Mouse (Mus musculus) urinary bladder, postnatal 25 days (tissue): Measurements from ENCODE around the gene Il15ra.
"Not testable (repeated sequence)": the region's sequence is repeated elsewhere in the genome, so short reads cannot be mapped to it uniquely, and the experiment has no call there.

Source experiments
- DNase-seq: peaks from one replicate; pipeline ENCODE4 v3.0.0; 2022; ENCODE audit warnings: low spot score

Gene Il15ra

DNA sequence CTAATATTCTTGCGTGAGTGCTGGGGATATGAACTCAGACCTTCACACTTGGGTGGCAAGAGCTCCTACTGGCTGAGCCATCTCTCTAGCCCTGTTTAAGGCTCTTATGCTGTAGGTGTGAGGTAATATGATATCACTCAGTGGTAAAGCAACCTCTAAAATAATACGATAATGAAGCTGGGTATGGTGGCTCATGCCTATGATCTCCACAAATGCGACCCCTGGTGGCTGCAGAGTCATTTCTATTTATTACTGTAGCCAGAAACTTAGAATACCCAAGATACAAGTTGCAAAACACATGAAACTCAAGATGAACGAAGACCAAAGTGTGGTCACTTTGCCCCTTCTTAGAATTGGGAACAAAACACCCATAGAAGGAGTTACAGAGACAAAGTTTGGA is 5.0 kb downstream of the Il15ra start:
- not testable (repeated sequence) for DNase-seq

DNA sequence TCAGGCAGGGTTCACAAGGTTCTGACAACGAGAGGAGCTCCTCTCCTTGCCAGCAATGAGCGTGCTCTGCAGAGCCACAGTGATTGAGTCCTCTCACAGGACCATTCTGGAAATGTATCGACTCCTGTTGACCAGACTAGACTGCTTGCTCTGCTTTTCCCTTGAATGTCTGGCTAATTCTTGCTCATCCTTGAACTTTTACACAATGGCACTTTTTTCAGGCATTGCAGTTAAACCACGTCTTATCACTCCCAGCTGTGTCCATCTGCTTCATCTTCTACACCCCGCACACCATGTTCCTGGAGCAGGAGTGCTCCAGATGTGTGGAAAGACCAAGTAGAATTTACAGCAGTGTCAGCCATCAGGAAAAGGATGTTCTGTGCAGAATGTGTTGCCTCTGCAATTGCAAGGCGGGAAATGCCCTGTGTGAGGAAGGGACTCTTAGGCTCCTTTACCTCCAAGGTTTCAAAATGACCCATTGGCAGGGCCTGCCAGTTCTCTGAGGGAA is 7.4 kb downstream of the Il15ra start:
- no peak for DNase-seq

GRCm38 (mm10) chr2:11713021-11713420 is 7.9 kb downstream of the Il15ra start:
- no peak for DNase-seq

DNA sequence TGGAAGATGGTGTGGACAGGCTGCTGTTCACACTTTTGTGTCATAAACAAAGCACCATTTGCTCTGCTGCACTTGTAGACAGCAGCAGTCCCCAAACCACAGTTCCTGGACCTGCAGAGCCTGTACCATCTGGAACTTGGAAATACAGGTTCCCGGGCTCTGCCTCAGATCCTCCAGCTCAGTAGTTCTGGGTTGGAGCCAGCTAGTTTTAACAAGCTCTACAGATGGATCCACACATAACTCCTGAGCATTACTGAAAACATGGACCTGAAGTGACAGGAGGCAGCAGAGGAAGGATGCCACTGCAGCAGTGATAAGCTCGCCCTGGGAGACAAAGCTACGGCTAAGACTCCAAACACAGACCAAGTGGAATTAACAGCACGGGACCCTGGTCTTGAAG is 9.4 kb downstream of the Il15ra start:
- DNase-seq: no peak

GRCm38 (mm10) chr2:11718573-11718972 is 13.5 kb downstream of the Il15ra start:
- no peak for DNase-seq

GRCm38 (mm10) chr2:11722564-11722963 is 17.5 kb downstream of the Il15ra start:
- no peak for DNase-seq

DNA sequence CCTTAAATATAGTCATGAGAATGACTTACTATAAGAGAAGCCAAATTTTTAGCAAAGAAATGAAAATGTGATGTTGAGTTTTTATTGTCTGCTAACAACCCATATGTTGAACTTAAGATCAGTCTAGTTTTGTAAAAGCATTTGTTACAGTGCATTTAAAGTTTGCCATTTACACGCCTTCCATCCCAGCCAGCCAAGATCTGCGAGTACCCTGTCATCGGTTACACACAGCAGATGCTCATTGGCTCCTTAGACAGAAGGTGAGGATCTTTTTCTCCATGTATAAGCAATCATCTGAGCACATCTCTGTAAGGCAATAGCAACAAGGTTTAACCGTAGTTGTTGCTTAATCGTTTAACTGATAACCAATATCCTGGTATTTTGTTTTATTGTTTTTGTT is 22.5 kb downstream of the Il15ra start:
- no peak for DNase-seq

DNA sequence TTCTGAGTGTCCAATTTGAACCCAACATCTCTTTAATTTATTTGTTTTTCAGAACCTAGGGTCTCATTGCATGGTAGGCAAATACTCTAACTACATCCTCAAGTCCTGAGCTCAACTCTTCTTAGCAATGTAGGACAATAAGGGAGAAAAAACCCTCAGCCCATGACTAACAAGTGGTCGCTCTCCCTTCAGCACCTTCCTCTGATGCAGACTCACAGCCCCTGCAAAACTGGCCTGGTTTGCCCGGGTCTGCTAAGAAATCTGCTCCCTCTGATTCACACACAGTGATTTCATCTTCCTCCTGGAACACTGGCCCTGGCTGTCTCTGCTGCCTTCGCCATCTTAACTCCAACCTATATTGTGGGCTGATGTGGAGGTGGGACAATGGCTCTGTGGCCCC is 24.0 kb downstream of the Il15ra start:
- no peak for DNase-seq

- no peak for DNase-seq
Measured at GRCm38 (mm10) chr2:11732978-11733377, 27.9 kb downstream of the Il15ra start.

GRCm38 (mm10) chr2:11735853-11736252 is 30.8 kb downstream of the Il15ra start:
- DNase-seq: no peak

GRCm38 (mm10) chr2:11738794-11739193 is 33.7 kb downstream of the Il15ra start:
- DNase-seq: no peak

GRCm38 (mm10) chr2:11739516-11740051 is 34.5 kb downstream of the Il15ra start:
- DNase-seq: no peak

DNA sequence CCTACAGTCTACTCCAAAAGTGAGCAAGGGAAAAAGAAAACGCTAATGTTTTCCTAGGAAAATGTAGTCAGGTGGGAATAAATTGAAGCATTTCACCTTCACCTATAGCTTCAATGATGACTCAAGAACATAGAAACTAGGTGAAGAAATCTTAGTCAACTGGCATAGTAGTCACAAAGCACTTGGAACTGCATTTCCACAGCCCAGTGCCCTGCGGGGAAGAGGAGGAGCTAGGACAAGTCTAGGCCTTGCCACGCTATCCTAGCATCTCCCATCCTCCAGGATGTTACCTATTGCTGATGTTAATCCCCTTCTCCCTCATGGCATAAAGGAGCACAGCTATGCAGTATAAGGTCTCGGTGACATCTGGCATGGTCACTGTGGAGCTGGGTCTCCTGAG is 57.5 kb downstream of the Il15ra start:
- no peak for DNase-seq

DNA sequence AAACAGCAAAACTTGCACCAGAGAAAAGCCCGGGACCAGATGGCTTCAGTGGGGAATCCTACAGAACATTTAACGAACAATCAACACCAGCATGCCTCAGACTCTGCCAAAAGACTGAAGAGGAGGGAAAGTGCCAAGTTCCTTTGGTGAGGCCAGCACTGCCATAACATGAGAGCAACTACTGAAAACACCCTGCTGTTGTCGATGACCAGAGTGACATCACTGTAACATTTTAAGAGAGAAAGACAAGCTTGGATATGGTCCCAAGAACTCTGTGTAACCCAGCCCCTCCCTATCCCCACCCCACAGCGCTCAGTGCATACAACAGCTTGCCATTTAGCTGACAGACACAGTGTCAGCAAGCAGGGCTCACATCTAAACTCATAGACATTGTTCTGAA is 60.6 kb downstream of the Il15ra start:
- no peak for DNase-seq

- no peak for DNase-seq
Measured at GRCm38 (mm10) chr2:11766485-11767160, 61.5 kb downstream of the Il15ra start.

- no peak for DNase-seq
Measured at GRCm38 (mm10) chr2:11767161-11767545, 62.1 kb downstream of the Il15ra start.

DNA sequence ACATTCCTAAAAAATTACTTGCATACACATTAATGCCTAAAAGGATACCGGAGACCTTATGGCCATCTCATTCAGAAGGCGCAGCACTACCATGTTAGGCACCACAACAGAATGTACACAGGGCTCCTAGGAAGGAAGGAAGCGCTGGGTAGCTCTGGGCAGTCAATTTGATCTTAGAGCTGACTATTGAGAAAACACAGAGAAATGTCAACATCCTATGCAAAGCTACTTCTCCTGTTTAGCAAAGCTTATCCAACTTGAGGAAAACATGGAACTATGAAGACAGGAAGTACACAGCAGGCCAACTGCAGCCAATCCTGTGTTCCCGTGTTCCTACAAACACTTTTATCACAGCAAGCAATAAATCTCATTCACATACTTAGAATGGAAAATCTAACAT is 66.6 kb downstream of the Il15ra start:
- DNase-seq: no peak

- DNase-seq: no peak
Measured at GRCm38 (mm10) chr2:11772401-11772800, 67.3 kb downstream of the Il15ra start.

DNA sequence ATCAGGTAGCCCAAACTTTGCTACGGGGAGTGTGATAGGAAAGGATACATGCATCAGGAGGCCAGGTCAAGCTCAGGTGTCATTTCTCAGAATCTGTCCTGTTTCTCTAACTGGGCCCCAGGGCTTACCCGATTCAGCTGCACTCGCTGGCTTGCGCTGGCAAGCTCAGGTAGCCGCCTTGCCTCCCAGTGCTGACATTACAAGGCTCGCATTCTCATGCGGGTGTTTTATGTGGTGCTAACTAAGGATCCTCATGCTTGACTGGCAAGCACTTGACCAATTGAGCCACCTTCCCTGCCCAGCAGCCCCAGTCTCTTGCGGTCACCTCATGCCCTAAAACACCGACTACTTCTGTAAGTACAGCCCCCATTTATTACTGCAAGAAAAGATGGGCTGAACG is 69.3 kb downstream of the Il15ra start:
- DNase-seq: no peak

DNA sequence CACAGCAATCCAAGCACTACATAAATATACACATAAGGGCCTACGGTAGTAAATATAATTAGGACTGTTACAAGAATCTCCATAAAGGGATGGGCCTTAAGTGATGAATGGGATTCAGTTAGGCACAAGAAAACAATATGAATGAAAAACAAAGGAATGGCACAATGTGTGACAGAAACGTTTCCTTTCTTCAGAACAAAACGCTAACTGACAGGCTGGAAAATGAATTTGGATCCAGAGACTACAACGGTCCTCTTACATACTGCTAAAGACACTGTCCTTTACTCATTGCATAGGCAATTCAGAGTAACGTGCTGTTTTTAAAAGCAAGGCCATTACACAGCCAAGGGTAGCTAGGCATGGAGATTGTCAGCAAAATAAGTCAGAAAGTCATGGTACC is 70.0 kb downstream of the Il15ra start:
- DNase-seq: no peak

- no peak for DNase-seq
Measured at GRCm38 (mm10) chr2:11776415-11776814, 71.3 kb downstream of the Il15ra start.

- DNase-seq: peak; percentile 100
Measured at GRCm38 (mm10) chr2:11777091-11778068, 72.3 kb downstream of the Il15ra start, which contains the start of the genes Fbh1 and Ankrd16. TSS of gene Fbh1 (minus strand) at chr2:11777582. TSS of gene Ankrd16 (plus strand) at chr2:11777876.
